18 mouse cellular contexts compared by ENCODE assay signal in the genomic region with DNA sequence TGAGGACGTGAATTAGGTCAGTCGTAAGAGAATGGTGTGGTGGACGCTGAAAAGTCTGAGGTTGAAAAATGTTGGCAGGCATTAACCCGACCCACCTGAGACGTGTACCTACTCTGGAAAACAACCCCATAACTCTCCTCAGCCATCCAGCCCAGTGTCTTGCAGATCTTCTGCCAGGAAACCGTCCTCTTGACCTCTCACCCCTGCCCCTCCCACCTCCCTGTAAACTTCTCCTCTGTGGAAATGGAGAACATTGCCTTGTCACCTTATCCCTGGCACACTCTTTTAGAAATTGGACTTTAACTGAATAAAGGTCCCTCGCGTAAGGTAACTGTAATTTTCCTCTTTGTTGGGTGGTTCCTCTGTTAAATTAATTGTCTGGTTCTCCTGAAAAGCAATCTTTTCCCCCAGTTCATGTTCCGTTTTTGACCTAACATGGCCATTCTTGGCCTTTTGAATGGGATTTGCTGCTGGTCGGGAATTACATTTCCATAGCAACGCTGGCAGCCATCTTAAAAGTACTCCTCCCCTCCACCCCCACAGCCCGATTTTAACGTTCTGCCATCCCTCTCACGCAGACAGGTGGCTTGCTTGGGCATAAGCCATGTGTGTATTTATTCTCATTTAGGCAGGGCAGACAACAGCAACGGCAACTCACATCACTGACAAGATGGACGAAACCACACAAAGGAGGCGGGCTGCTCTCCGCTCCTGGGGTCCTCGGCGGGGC.
DNase-seq lines count a peak whose midpoint lies in the region; ATAC-seq and TF ChIP-seq lines count a peak whose summit lies in the region.
"Had no signal": no experiment of that assay in that cellular context is flagged by ENCODE, and none has a peak within 500 bp of the region (broad histone marks: within the 10 kb centered on the region; RNA-seq: fewer than 3 reads in every experiment).

No protein-coding gene starts in this region.

- H3K4me3 ChIP-seq in kidney, adult 2 months (ENCODE audit: insufficient read depth, low read depth, low read length): no peak overlapping the region
- peak overlapping the region; percentile 18 for H3K4me3 ChIP-seq in E14TG2a.4 (replicated peaks; ENCODE audit: low read length)
- H3K4me3 ChIP-seq: embryonic facial prominence, embryonic 12.5 days; erythroblast, embryonic 14.5 days; hindbrain, embryonic 10.5 days had no signal

- no peaks in the 10 kb centered on the region for H3K36me3 ChIP-seq in kidney, adult 2 months (ENCODE audit: control insufficient read depth, insufficient read depth, low read length)
- H3K36me3 ChIP-seq in E14TG2a.4 (ENCODE audit: insufficient read depth, low read length): no peaks in the 10 kb centered on the region
- H3K36me3 ChIP-seq: embryonic facial prominence, embryonic 12.5 days; hindbrain, embryonic 10.5 days had no signal

- no peaks in the 10 kb centered on the region for H3K4me1 ChIP-seq in kidney, adult 2 months (ENCODE audit: control insufficient read depth, insufficient read depth, low read length)
- peaks cover 30% of the 10 kb centered on the region for H3K4me1 ChIP-seq in E14TG2a.4 (replicated peaks; ENCODE audit: low read depth, low read length)
- H3K4me1 ChIP-seq: embryonic facial prominence, embryonic 12.5 days had no signal

- no peak for ATAC-seq in CD4-positive, CD25-positive, alpha-beta regulatory T cell, adult 4 months
- ATAC-seq: forebrain, embryonic 16.5 days; midbrain, embryonic 16.5 days had no signal

- DNase-seq in kidney, adult 2 months: peak; percentile 16
- DNase-seq in kidney, postnatal 14 days: no peak
- DNase-seq in WW6 (ENCODE audit: low read depth, low spot score): peak; percentile 11
- peak; percentile 35 to 39 for DNase-seq in layer of hippocampus, postnatal 10 days (ENCODE audit: low spot score in 2 of 2)
- DNase-seq in heart, postnatal 36 days: no peak
- DNase-seq: adrenal gland, postnatal 25 days; cerebellum, adult 9-11 months; kidney, adult 8-10 months; lung, adult 18-20 months; lung, postnatal 14 days; thymus, postnatal 36 days had no signal

- H3K27ac ChIP-seq in kidney, adult 2 months (ENCODE audit: insufficient read depth, low read depth, low read length): no peak overlapping the region
- H3K27ac ChIP-seq: embryonic facial prominence, embryonic 12.5 days; hindbrain, embryonic 10.5 days had no signal

- H3K9me3 ChIP-seq in E14TG2a.4 (ENCODE audit: low read length): peaks cover 32% of the 10 kb centered on the region
- H3K9me3 ChIP-seq: embryonic facial prominence, embryonic 12.5 days had no signal

- H3K27me3 ChIP-seq in kidney, adult 2 months (replicated peaks; ENCODE audit: control insufficient read depth, insufficient read depth, low read length): no peaks in the 10 kb centered on the region
- H3K27me3 ChIP-seq in E14TG2a.4 (ENCODE audit: insufficient read depth, low read length): no peaks in the 10 kb centered on the region
- H3K27me3 ChIP-seq: embryonic facial prominence, embryonic 12.5 days had no signal

- TF ChIP-seq CTCF in kidney, adult 2 months (conservative IDR thresholded peaks at IDR 0.05; ENCODE audit: insufficient read depth, insufficient read length, low read depth, low read length): no peak
- TF ChIP-seq CTCF in E14TG2a.4 (conservative IDR thresholded peaks at IDR 0.05; ENCODE audit: low read length): no peak

- 67% methylated on average over 20 of the region's 20 CpGs for WGBS in kidney, adult 2 months

- TF ChIP-seq POLR2A in kidney, adult 2 months (IDR thresholded peaks at IDR 0.05; ENCODE audit: low read depth, low read length): no peak

- intact Hi-C loops in heart, postnatal 36 days (cut with DNase I): no loop called here

Comparison
In these comparisons a context has a peak if more than half of its experiments do, and no peak if none do; other contexts are left out.
1. DNase-seq: peak in kidney, adult 2 months (single experiment), WW6 (single experiment) and layer of hippocampus, postnatal 10 days (2 of 2); none in kidney, postnatal 14 days (single experiment) and heart, postnatal 36 days (0 of 2).